Mouse (Mus musculus): ENCODE results near the gene Rhoh. TPM values are rescaled to one million over a fixed set of nuclear protein-coding genes. Genes with fewer than 3 reads are reported as not detected.

Rhoh gene
- polyA plus RNA-seq, 1 experiment from 2014 or later = 1.3 TPM

GRCm38 (mm10) chr5:65882476-65883205 is 21.6 kb downstream of the Rhoh start:
- H3K9me3 ChIP-seq (ENCODE audit: control insufficient read depth, low read length) = no peaks in the 10 kb centered on the region
- no peak overlapping the region for H3K9ac ChIP-seq (ENCODE audit: low read length)
- no peak for ATAC-seq (ENCODE audit: low read depth)
- no peak overlapping the region for H3K27ac ChIP-seq (ENCODE audit: low read length)
- H3K4me1 ChIP-seq (replicated peaks; ENCODE audit: control insufficient read depth, insufficient read depth, low read length) = 0 out of 2 replicates have a peak, but pooled peaks cover 2% of the 10 kb centered on the region
- H3K36me3 ChIP-seq (ENCODE audit: control insufficient read depth, insufficient read depth, low read length) = no peaks in the 10 kb centered on the region
- 74% methylated on average over 10 of the region's 10 CpGs for WGBS
- no peaks in the 10 kb centered on the region for H3K27me3 ChIP-seq (ENCODE audit: control insufficient read depth, insufficient read depth, low read depth, low read length)
- no peak overlapping the region for H3K4me2 ChIP-seq (ENCODE audit: low read depth, low read length)
- H3K4me3 ChIP-seq (ENCODE audit: low read length) = no peak overlapping the region

GRCm38 (mm10) chr5:65883355-65883754 is 22.3 kb downstream of the Rhoh start:
- WGBS = 48% methylated on average over 5 of the region's 5 CpGs

GRCm38 (mm10) chr5:65885699-65886443 is 24.9 kb downstream of the Rhoh start:
- ATAC-seq (ENCODE audit: low read depth) = no peak
- Histone ChIP-seq H3K4me3 (ENCODE audit: low read length) (no peak overlapping the region), H3K36me3 (ENCODE audit: control insufficient read depth, insufficient read depth, low read length) (no peaks in the 10 kb centered on the region), H3K4me2 (ENCODE audit: low read depth, low read length) (no peak overlapping the region), H3K9me3 (ENCODE audit: control insufficient read depth, low read length) (no peaks in the 10 kb centered on the region), H3K4me1 (replicated peaks; ENCODE audit: control insufficient read depth, insufficient read depth, low read length) (0 out of 2 replicates have a peak, but pooled peaks cover 2% of the 10 kb centered on the region), H3K27me3 (ENCODE audit: control insufficient read depth, insufficient read depth, low read depth, low read length) (no peaks in the 10 kb centered on the region), H3K27ac (ENCODE audit: low read length) (no peak overlapping the region), H3K9ac (ENCODE audit: low read length) (no peak overlapping the region)
- WGBS = 78% methylated on average over 15 of the region's 15 CpGs

More at GRCm38 (mm10) chr5:65883355-65883754, 22.3 kb downstream of the Rhoh start:
- no peaks in the 10 kb centered on the region for H3K9me3 ChIP-seq (ENCODE audit: control insufficient read depth, low read length)
- H3K4me2 ChIP-seq (ENCODE audit: low read depth, low read length) = no peak overlapping the region
- H3K27ac ChIP-seq (ENCODE audit: low read length) = no peak overlapping the region
- no peak overlapping the region for H3K4me3 ChIP-seq (ENCODE audit: low read length)
- H3K4me1 ChIP-seq (replicated peaks; ENCODE audit: control insufficient read depth, insufficient read depth, low read length) = 0 out of 2 replicates have a peak, but pooled peaks cover 2% of the 10 kb centered on the region
- H3K9ac ChIP-seq (ENCODE audit: low read length) = no peak overlapping the region
- no peak for ATAC-seq (ENCODE audit: low read depth)
- no peaks in the 10 kb centered on the region for H3K36me3 ChIP-seq (ENCODE audit: control insufficient read depth, insufficient read depth, low read length)
- H3K27me3 ChIP-seq (ENCODE audit: control insufficient read depth, insufficient read depth, low read depth, low read length) = no peaks in the 10 kb centered on the region

- H3K4me2 ChIP-seq (ENCODE audit: low read depth, low read length) = no peak overlapping the region
- H3K27ac ChIP-seq (ENCODE audit: low read length) = no peak overlapping the region
- no peaks in the 10 kb centered on the region for H3K36me3 ChIP-seq (ENCODE audit: control insufficient read depth, insufficient read depth, low read length)
- no peak for ATAC-seq (ENCODE audit: low read depth)
- H3K4me3 ChIP-seq (ENCODE audit: low read length) = no peak overlapping the region
- H3K27me3 ChIP-seq (ENCODE audit: control insufficient read depth, insufficient read depth, low read depth, low read length) = no peaks in the 10 kb centered on the region
- H3K9me3 ChIP-seq (ENCODE audit: control insufficient read depth, low read length) = no peaks in the 10 kb centered on the region
- no peak overlapping the region for H3K9ac ChIP-seq (ENCODE audit: low read length)
- no peaks in the 10 kb centered on the region for H3K4me1 ChIP-seq (replicated peaks; ENCODE audit: control insufficient read depth, insufficient read depth, low read length)
- WGBS = 82% methylated on average over 5 of the region's 5 CpGs
Observed at GRCm38 (mm10) chr5:65888102-65888501, 27.1 kb downstream of the Rhoh start.

- Histone ChIP-seq H3K4me2 (ENCODE audit: low read depth, low read length) (no peak overlapping the region), H3K27me3 (ENCODE audit: control insufficient read depth, insufficient read depth, low read depth, low read length) (no peaks in the 10 kb centered on the region), H3K4me1 (replicated peaks; ENCODE audit: control insufficient read depth, insufficient read depth, low read length) (no peaks in the 10 kb centered on the region), H3K9me3 (ENCODE audit: control insufficient read depth, low read length) (no peaks in the 10 kb centered on the region), H3K27ac (ENCODE audit: low read length) (no peak overlapping the region), H3K4me3 (ENCODE audit: low read length) (no peak overlapping the region), H3K36me3 (ENCODE audit: control insufficient read depth, insufficient read depth, low read length) (no peaks in the 10 kb centered on the region), H3K9ac (ENCODE audit: low read length) (no peak overlapping the region)
- 59% methylated on average over 5 of the region's 5 CpGs for WGBS
- no peak for ATAC-seq (ENCODE audit: low read depth)
Observed at GRCm38 (mm10) chr5:65888998-65889397, 28.0 kb downstream of the Rhoh start.

GRCm38 (mm10) chr5:65891251-65891826 is 30.3 kb downstream of the Rhoh start:
- no peak overlapping the region for H3K27ac ChIP-seq (ENCODE audit: low read length)
- H3K27me3 ChIP-seq (ENCODE audit: control insufficient read depth, insufficient read depth, low read depth, low read length) = no peaks in the 10 kb centered on the region
- no peaks in the 10 kb centered on the region for H3K9me3 ChIP-seq (ENCODE audit: control insufficient read depth, low read length)
- H3K4me3 ChIP-seq (ENCODE audit: low read length) = no peak overlapping the region
- H3K36me3 ChIP-seq (ENCODE audit: control insufficient read depth, insufficient read depth, low read length) = no peaks in the 10 kb centered on the region
- WGBS = 87% methylated on average over 14 of the region's 14 CpGs
- ATAC-seq (ENCODE audit: low read depth) = no peak
- H3K4me1 ChIP-seq (replicated peaks; ENCODE audit: control insufficient read depth, insufficient read depth, low read length) = no peaks in the 10 kb centered on the region
- H3K4me2 ChIP-seq (ENCODE audit: low read depth, low read length) = no peak overlapping the region
- no peak overlapping the region for H3K9ac ChIP-seq (ENCODE audit: low read length)

GRCm38 (mm10) chr5:65895121-65895692 is 34.2 kb downstream of the Rhoh start:
- no peaks in the 10 kb centered on the region for H3K4me1 ChIP-seq (replicated peaks; ENCODE audit: control insufficient read depth, insufficient read depth, low read length)
- H3K4me3 ChIP-seq (ENCODE audit: low read length) = no peak overlapping the region
- ATAC-seq (ENCODE audit: low read depth) = no peak
- no peak overlapping the region for H3K9ac ChIP-seq (ENCODE audit: low read length)
- H3K27ac ChIP-seq (ENCODE audit: low read length) = no peak overlapping the region
- no peaks in the 10 kb centered on the region for H3K36me3 ChIP-seq (ENCODE audit: control insufficient read depth, insufficient read depth, low read length)
- WGBS = 71% methylated on average over 6 of the region's 6 CpGs
- no peak overlapping the region for H3K4me2 ChIP-seq (ENCODE audit: low read depth, low read length)
- H3K27me3 ChIP-seq (ENCODE audit: control insufficient read depth, insufficient read depth, low read depth, low read length) = no peaks in the 10 kb centered on the region
- no peaks in the 10 kb centered on the region for H3K9me3 ChIP-seq (ENCODE audit: control insufficient read depth, low read length)

- Histone ChIP-seq H3K36me3 (ENCODE audit: control insufficient read depth, insufficient read depth, low read length) (no peaks in the 10 kb centered on the region), H3K4me3 (ENCODE audit: low read length) (no peak overlapping the region), H3K27ac (ENCODE audit: low read length) (no peak overlapping the region), H3K9me3 (ENCODE audit: control insufficient read depth, low read length) (no peaks in the 10 kb centered on the region), H3K4me1 (replicated peaks; ENCODE audit: control insufficient read depth, insufficient read depth, low read length) (no peaks in the 10 kb centered on the region), H3K4me2 (ENCODE audit: low read depth, low read length) (no peak overlapping the region), H3K27me3 (ENCODE audit: control insufficient read depth, insufficient read depth, low read depth, low read length) (no peaks in the 10 kb centered on the region), H3K9ac (ENCODE audit: low read length) (no peak overlapping the region)
- 74% methylated on average over 7 of the region's 7 CpGs for WGBS
- ATAC-seq (ENCODE audit: low read depth) = no peak
Observed at GRCm38 (mm10) chr5:65895764-65896163, 34.8 kb downstream of the Rhoh start.

GRCm38 (mm10) chr5:65897731-65898130 is 36.7 kb downstream of the Rhoh start:
- Histone ChIP-seq H3K4me1 (replicated peaks; ENCODE audit: control insufficient read depth, insufficient read depth, low read length) (no peaks in the 10 kb centered on the region), H3K27me3 (ENCODE audit: control insufficient read depth, insufficient read depth, low read depth, low read length) (no peaks in the 10 kb centered on the region), H3K9ac (ENCODE audit: low read length) (no peak overlapping the region), H3K4me2 (ENCODE audit: low read depth, low read length) (no peak overlapping the region), H3K9me3 (ENCODE audit: control insufficient read depth, low read length) (no peaks in the 10 kb centered on the region), H3K4me3 (ENCODE audit: low read length) (no peak overlapping the region), H3K36me3 (ENCODE audit: control insufficient read depth, insufficient read depth, low read length) (no peaks in the 10 kb centered on the region), H3K27ac (ENCODE audit: low read length) (no peak overlapping the region)
- 91% methylated on average over 2 of the region's 2 CpGs for WGBS
- ATAC-seq (ENCODE audit: low read depth) = no peak

All from lung, embryonic 16.5 days (tissue).